9 mouse cellular contexts compared by ENCODE assay signal in the genomic region with DNA sequence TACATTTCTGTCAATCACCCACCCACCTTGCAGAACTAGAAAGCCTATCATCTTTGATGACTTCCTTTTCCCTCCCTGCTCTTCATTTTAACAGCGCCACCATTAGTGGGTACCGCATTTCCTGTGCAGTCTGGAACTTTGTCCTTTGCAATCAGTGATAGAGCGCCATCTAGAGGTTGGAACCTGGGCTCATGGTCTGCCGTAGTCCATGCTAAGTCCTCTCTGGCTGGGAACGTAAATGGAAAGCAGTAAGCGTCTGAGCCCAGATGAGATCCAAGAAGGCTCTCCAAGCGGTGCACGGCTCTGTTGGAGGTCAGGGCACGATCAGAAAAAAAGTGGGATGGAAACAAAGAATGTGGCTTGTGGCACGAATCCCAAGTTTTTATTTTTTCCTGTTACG. TPM values are rescaled to one million over a fixed set of nuclear protein-coding genes. Genes with fewer than 3 reads are reported as not detected.
DNase-seq lines count a peak whose midpoint lies in the region; ATAC-seq and TF ChIP-seq lines count a peak whose summit lies in the region.
"Had no signal": no experiment of that assay in that cellular context is flagged by ENCODE, and none has a peak within 500 bp of the region (broad histone marks: within the 10 kb centered on the region; RNA-seq: fewer than 3 reads in every experiment).

No protein-coding gene starts in this region.

- H3K9ac ChIP-seq in liver, adult 2 months (ENCODE audit: low read depth, low read length): no peak overlapping the region
- H3K9ac ChIP-seq in liver, embryonic 12.5 days: no peak overlapping the region
- H3K9ac ChIP-seq: limb, embryonic 15.5 days had no signal

- peak; percentile 51; the same call in 1 of the 2 replicates for TF ChIP-seq CTCF in liver, adult 2 months (IDR thresholded peaks at IDR 0.05; ENCODE audit: low read depth, low read length)
- peak; percentile 26; the same call in 1 of the 2 replicates for TF ChIP-seq CTCF in bone marrow, adult 2 months (IDR thresholded peaks at IDR 0.05; ENCODE audit: control insufficient read depth, insufficient read depth, low read length)

- H3K27ac ChIP-seq in liver, adult 2 months (replicated peaks; ENCODE audit: insufficient read depth, low read depth, low read length): no peak overlapping the region
- H3K27ac ChIP-seq in liver, embryonic 12.5 days: no peak overlapping the region
- H3K27ac ChIP-seq in bone marrow, adult 2 months (ENCODE audit: control insufficient read depth, insufficient read depth, low read depth, low read length, poor library complexity): no peak overlapping the region
- H3K27ac ChIP-seq: limb, embryonic 15.5 days had no signal

- no peaks in the 10 kb centered on the region for H3K79me2 ChIP-seq in liver, adult 2 months (ENCODE audit: control insufficient read depth, insufficient read depth, low read length)

- WGBS in liver, adult 2 months: 35% methylated on average over 11 of the region's 11 CpGs
- 42% methylated on average over 11 of the region's 11 CpGs for WGBS in liver, embryonic 12.5 days (ENCODE audit: insufficient replicate concordance)
- 47% methylated on average over 11 of the region's 11 CpGs for WGBS in bone marrow, adult 2 months

- no peak overlapping the region for H3K4me2 ChIP-seq in liver, embryonic 12.5 days
- H3K4me2 ChIP-seq: limb, embryonic 15.5 days had no signal

- H3K4me1 ChIP-seq in liver, adult 2 months (ENCODE audit: control insufficient read depth, insufficient read depth, low read length): no peaks in the 10 kb centered on the region
- no peaks in the 10 kb centered on the region for H3K4me1 ChIP-seq in liver, embryonic 12.5 days
- H3K4me1 ChIP-seq in bone marrow, adult 2 months (ENCODE audit: control insufficient read depth, insufficient read depth, low read length): no peaks in the 10 kb centered on the region
- H3K4me1 ChIP-seq: limb, embryonic 15.5 days had no signal

- peak; percentile 48 for DNase-seq in liver, adult 2 months (ENCODE audit: extremely low read depth, low read depth, low spot score)
- peak; percentile 23 for DNase-seq in MN1 (ENCODE audit: low spot score)
- peak; percentile 45 for DNase-seq in fibroblast of lung, adult 2 months (ENCODE audit: low read depth)
- DNase-seq in layer of hippocampus, postnatal 10 days (ENCODE audit: low spot score in 2 of 2): peak; percentile 50 to 54
- peak; percentile 64 for DNase-seq in testis, postnatal 10 days (ENCODE audit: low spot score)
- DNase-seq in thymus, postnatal 10 days (ENCODE audit: low spot score in 2 of 2): no peak

- no peak overlapping the region for H3K4me3 ChIP-seq in liver, adult 2 months (ENCODE audit: insufficient read depth, low read depth, low read length)
- no peak overlapping the region for H3K4me3 ChIP-seq in liver, embryonic 12.5 days
- no peak overlapping the region for H3K4me3 ChIP-seq in bone marrow, adult 2 months (replicated peaks; ENCODE audit: control insufficient read depth, low read depth, low read length)
- H3K4me3 ChIP-seq: limb, embryonic 15.5 days had no signal

- H3K9me3 ChIP-seq in liver, embryonic 12.5 days (replicated peaks): no peaks in the 10 kb centered on the region
- H3K9me3 ChIP-seq: limb, embryonic 15.5 days had no signal

- H3K27me3 ChIP-seq in liver, adult 2 months (ENCODE audit: control insufficient read depth, insufficient read depth, low read length): 0 out of 2 replicates have a peak, but pooled peaks cover 2% of the 10 kb centered on the region
- H3K27me3 ChIP-seq in liver, embryonic 12.5 days (replicated peaks): no peaks in the 10 kb centered on the region
- H3K27me3 ChIP-seq: limb, embryonic 15.5 days had no signal

- TF ChIP-seq POLR2A in liver, adult 2 months (IDR thresholded peaks at IDR 0.05; ENCODE audit: extremely low read depth, insufficient read depth, low read length): no peak
- TF ChIP-seq POLR2A in bone marrow, adult 2 months (IDR thresholded peaks at IDR 0.05; ENCODE audit: borderline replicate concordance, control insufficient read depth, low read depth, low read length): no peak

- no peak for ATAC-seq in liver, embryonic 12.5 days

- H3K36me3 ChIP-seq in liver, adult 2 months (ENCODE audit: control insufficient read depth, insufficient read depth, low read length): no peaks in the 10 kb centered on the region
- H3K36me3 ChIP-seq in liver, embryonic 12.5 days: no peaks in the 10 kb centered on the region
- H3K36me3 ChIP-seq: limb, embryonic 15.5 days had no signal

RNA-seq across cellular contexts. Expression of a gene that starts 23.8 kb away (rescaled TPM):
- total RNA-seq in liver, adult 2 months (2014; rRNA removed): not detected in 2 replicates
- not detected in 2 replicates for polyA plus RNA-seq in liver, adult 2 months (2012; rRNA removed)
- 0.12 TPM in 1 of 2 replicates, not detected in the other for polyA plus RNA-seq in liver, embryonic 12.5 days (2016; fragmentation: Nextera tagmentation; extraction: Ambion mirVana)
- polyA plus RNA-seq in bone marrow, adult 2 months (2011; ENCODE audit: insufficient read depth, insufficient read length, low replicate concordance, missing spikeins): not detected in 2 replicates
- total RNA-seq in layer of hippocampus, postnatal 10 days (2021): 1 to 10 TPM; 2.0 to 2.3 TPM

Comparison
In these comparisons a context has a peak if more than half of its experiments do, and no peak if none do; other contexts are left out.
1. DNase-seq: peak in liver, adult 2 months (single experiment), MN1 (single experiment), fibroblast of lung, adult 2 months (single experiment), layer of hippocampus, postnatal 10 days (2 of 2) and testis, postnatal 10 days (single experiment); none in thymus, postnatal 10 days (0 of 2).